Mouse (Mus musculus): Measurements from ENCODE around the gene Ttc9. TPM values are rescaled to one million over a fixed set of nuclear protein-coding genes. Genes with fewer than 3 reads are reported as not detected.

Gene Ttc9
- polyA plus RNA-seq, 1 experiment, result not detected

GRCm38 (mm10) chr12:81690751-81691150, 59.7 kb downstream of the Ttc9 start:
- Histone ChIP-seq H3K9me3 (ENCODE audit: control insufficient read depth, low read length) (no peaks in the 10 kb centered on the region), H3K4me1 (ENCODE audit: control insufficient read depth) (no peaks in the 10 kb centered on the region), H3K36me3 (ENCODE audit: control insufficient read depth) (no peaks in the 10 kb centered on the region), H3K27me3 (ENCODE audit: control insufficient read depth) (no peaks in the 10 kb centered on the region), H3K4me3 (replicated peaks) (no peak overlapping the region)
- TF ChIP-seq GATA1 (IDR thresholded peaks at IDR 0.05; ENCODE audit: low read length), result no peak
- TF ChIP-seq TAL1 (IDR thresholded peaks at IDR 0.05; ENCODE audit: low read length), result no peak

GRCm38 (mm10) chr12:81691177-81691730, 60.2 kb downstream of the Ttc9 start:
- Histone ChIP-seq H3K9me3 (ENCODE audit: control insufficient read depth, low read length) (no peaks in the 10 kb centered on the region), H3K27me3 (ENCODE audit: control insufficient read depth) (no peaks in the 10 kb centered on the region), H3K4me1 (ENCODE audit: control insufficient read depth) (no peaks in the 10 kb centered on the region), H3K36me3 (ENCODE audit: control insufficient read depth) (no peaks in the 10 kb centered on the region), H3K4me3 (replicated peaks) (no peak overlapping the region)
- TF ChIP-seq GATA1 (IDR thresholded peaks at IDR 0.05; ENCODE audit: low read length), result no peak
- no peak for TF ChIP-seq TAL1 (IDR thresholded peaks at IDR 0.05; ENCODE audit: low read length)

GRCm38 (mm10) chr12:81698011-81698410, 67.0 kb downstream of the Ttc9 start:
- Histone ChIP-seq H3K4me1 (ENCODE audit: control insufficient read depth) (no peaks in the 10 kb centered on the region), H3K36me3 (ENCODE audit: control insufficient read depth) (no peaks in the 10 kb centered on the region), H3K4me3 (replicated peaks) (no peak overlapping the region), H3K9me3 (ENCODE audit: control insufficient read depth, low read length) (no peaks in the 10 kb centered on the region), H3K27me3 (ENCODE audit: control insufficient read depth) (no peaks in the 10 kb centered on the region)
- TF ChIP-seq TAL1 (IDR thresholded peaks at IDR 0.05; ENCODE audit: low read length) (no peak), GATA1 (IDR thresholded peaks at IDR 0.05; ENCODE audit: low read length) (no peak)

GRCm38 (mm10) chr12:81702903-81703302, 71.9 kb downstream of the Ttc9 start:
- H3K9me3 ChIP-seq (ENCODE audit: control insufficient read depth, low read length), result no peaks in the 10 kb centered on the region
- TF ChIP-seq TAL1 (IDR thresholded peaks at IDR 0.05; ENCODE audit: low read length) (no peak), GATA1 (IDR thresholded peaks at IDR 0.05; ENCODE audit: low read length) (no peak)
- no peaks in the 10 kb centered on the region for H3K27me3 ChIP-seq (ENCODE audit: control insufficient read depth)
- no peaks in the 10 kb centered on the region for H3K36me3 ChIP-seq (ENCODE audit: control insufficient read depth)
- H3K4me3 ChIP-seq (replicated peaks), result no peak overlapping the region
- no peaks in the 10 kb centered on the region for H3K4me1 ChIP-seq (ENCODE audit: control insufficient read depth)

- Histone ChIP-seq H3K27me3 (ENCODE audit: control insufficient read depth) (no peaks in the 10 kb centered on the region; the same call in 1 of the 2 replicates), H3K9me3 (ENCODE audit: control insufficient read depth, low read length) (no peaks in the 10 kb centered on the region), H3K4me1 (ENCODE audit: control insufficient read depth) (no peaks in the 10 kb centered on the region), H3K36me3 (ENCODE audit: control insufficient read depth) (no peaks in the 10 kb centered on the region), H3K4me3 (replicated peaks) (no peak overlapping the region)
- TF ChIP-seq TAL1 (IDR thresholded peaks at IDR 0.05; ENCODE audit: low read length) (no peak), GATA1 (IDR thresholded peaks at IDR 0.05; ENCODE audit: low read length) (no peak)
These were observed 81.6 kb downstream of the Ttc9 start for GRCm38 (mm10) chr12:81712618-81713017.

Other genes with a start within 250 kb of the Ttc9 start
- gene Adam4, start 209.3 kb upstream of the Ttc9 start, polyA plus RNA-seq (2012), result not detected in 2 replicates
- gene Cox16, start 146.1 kb upstream of the Ttc9 start, polyA plus RNA-seq (2012), result 0.68 and 2.5 TPM in 2 replicates
- 1.8 and 3.2 TPM in 2 replicates for gene Gm20498, start 98.3 kb upstream of the Ttc9 start, polyA plus RNA-seq (2012)
- 0.27 and 0.50 TPM in 2 replicates for gene Synj2bp, start 98.3 kb upstream of the Ttc9 start, polyA plus RNA-seq (2012)
- gene Adam21, start 62.8 kb upstream of the Ttc9 start, polyA plus RNA-seq (2012), result not detected in 2 replicates
- 0.29 and 0.91 TPM in 2 replicates for gene Med6, start 36.2 kb upstream of the Ttc9 start, polyA plus RNA-seq (2012)
- gene Map3k9, start 149.9 kb downstream of the Ttc9 start, polyA plus RNA-seq (2012), result not detected in 2 replicates
- gene Pcnx, start 228.8 kb downstream of the Ttc9 start, polyA plus RNA-seq (2012), result 0.02 and 0.03 TPM in 2 replicates